Mouse (Mus musculus): Measurements from ENCODE around the gene Prrt1.

The Prrt1 gene

GRCm38 (mm10) chr17:34664472-34664871 is 35.1 kb downstream of the Prrt1 start:
- DNase-seq (ENCODE audit: low read depth in 1 of 2, low spot score in 2 of 2), result no peak

GRCm38 (mm10) chr17:34670235-34670634 is 40.9 kb downstream of the Prrt1 start, which contains the start of gene Tnxb:
Tnxb (plus strand) TSS chr17:34670535.
- DNase-seq (ENCODE audit: low read depth in 1 of 2, low spot score in 2 of 2), result no peak

GRCm38 (mm10) chr17:34671151-34672066 is 42.1 kb downstream of the Prrt1 start:
- no peak for DNase-seq (ENCODE audit: low read depth in 1 of 2, low spot score in 2 of 2)

GRCm38 (mm10) chr17:34672246-34672792 is 43.0 kb downstream of the Prrt1 start:
- no peak for DNase-seq (ENCODE audit: low read depth in 1 of 2, low spot score in 2 of 2)

- DNase-seq (ENCODE audit: low read depth in 1 of 2, low spot score in 2 of 2), result no peak
Measured at GRCm38 (mm10) chr17:34673139-34673538, 43.8 kb downstream of the Prrt1 start.

- DNase-seq (ENCODE audit: low read depth in 1 of 2, low spot score in 2 of 2), result no peak
Measured at GRCm38 (mm10) chr17:34674524-34675204, 45.3 kb downstream of the Prrt1 start.

GRCm38 (mm10) chr17:34675205-34676092 is 46.1 kb downstream of the Prrt1 start:
- DNase-seq (ENCODE audit: low read depth in 1 of 2, low spot score in 2 of 2), result no peak

- no peak for DNase-seq (ENCODE audit: low read depth in 1 of 2, low spot score in 2 of 2)
Measured at GRCm38 (mm10) chr17:34676093-34676460, 46.7 kb downstream of the Prrt1 start.

GRCm38 (mm10) chr17:34676671-34677070 is 47.3 kb downstream of the Prrt1 start:
- DNase-seq (ENCODE audit: low read depth in 1 of 2, low spot score in 2 of 2), result no peak

GRCm38 (mm10) chr17:34680191-34680590 is 50.9 kb downstream of the Prrt1 start:
- DNase-seq (ENCODE audit: low read depth in 1 of 2, low spot score in 2 of 2), result no peak

GRCm38 (mm10) chr17:34680621-34681020 is 51.3 kb downstream of the Prrt1 start:
- DNase-seq (ENCODE audit: low read depth in 1 of 2, low spot score in 2 of 2), result no peak

- peak; percentile 39 to 52 for DNase-seq (ENCODE audit: low read depth in 1 of 2, low spot score in 2 of 2)
Measured at GRCm38 (mm10) chr17:34681132-34681571, 51.8 kb downstream of the Prrt1 start.

- DNase-seq (ENCODE audit: low read depth in 1 of 2, low spot score in 2 of 2), result no peak
Measured at GRCm38 (mm10) chr17:34681881-34682536, 52.7 kb downstream of the Prrt1 start.

Measured in monocyte, adult 2 months (primary cell).